Mouse (Mus musculus) left cerebral cortex, adult 18-20 months (tissue): ENCODE measurements around the gene Atf6. TPM values are rescaled to one million over a fixed set of nuclear protein-coding genes. Genes with fewer than 3 reads are reported as not detected.

Source experiments
- DNase-seq, 2 experiments: peaks; one replicate each; pipeline ENCODE4 v3.0.0; 2021 to 2022; ENCODE audit warnings: low spot score in 2 of 2, mixed read lengths in 1 of 2
- total RNA-seq, 2 experiments: library from RNA; stranded (reverse); gene quantifications; 2 replicates each; pipeline ENCODE4 v1.2.3; 2021

The Atf6 gene
- total RNA-seq, 2 experiments from 2014 or later = 47.1 to 50.7 TPM

GRCm38 (mm10) chr1:170884978-170885561, 17.5 kb upstream of the Atf6 start, which contains the start of the genes Gm26620 and Dusp12:
Gene Gm26620, plus strand, starts transcription at chr1:170885065.
Gene Dusp12, minus strand, starts transcription at chr1:170885540.
- DNase-seq = peak; percentile 80 to 91

DNA sequence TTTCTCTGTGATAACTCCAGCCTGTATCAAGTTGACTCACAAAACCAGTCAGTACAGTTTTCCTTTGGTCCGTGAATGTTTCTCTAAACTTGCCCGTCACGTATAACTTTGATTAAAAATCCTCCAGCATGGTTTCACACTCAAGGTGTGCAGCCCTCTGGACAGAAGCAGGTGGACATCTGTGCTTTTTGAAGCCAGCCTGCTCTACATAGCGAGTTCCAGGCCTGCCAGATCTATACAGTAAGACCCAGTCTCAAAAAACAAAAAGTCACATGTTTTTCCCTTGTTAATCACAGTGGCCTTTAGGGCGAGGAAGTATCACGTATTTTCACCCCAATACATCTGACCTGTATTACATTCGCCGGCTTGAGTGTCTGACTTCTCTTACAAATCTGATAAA, 16.8 kb upstream of the Atf6 start:
- no peak for DNase-seq

DNA sequence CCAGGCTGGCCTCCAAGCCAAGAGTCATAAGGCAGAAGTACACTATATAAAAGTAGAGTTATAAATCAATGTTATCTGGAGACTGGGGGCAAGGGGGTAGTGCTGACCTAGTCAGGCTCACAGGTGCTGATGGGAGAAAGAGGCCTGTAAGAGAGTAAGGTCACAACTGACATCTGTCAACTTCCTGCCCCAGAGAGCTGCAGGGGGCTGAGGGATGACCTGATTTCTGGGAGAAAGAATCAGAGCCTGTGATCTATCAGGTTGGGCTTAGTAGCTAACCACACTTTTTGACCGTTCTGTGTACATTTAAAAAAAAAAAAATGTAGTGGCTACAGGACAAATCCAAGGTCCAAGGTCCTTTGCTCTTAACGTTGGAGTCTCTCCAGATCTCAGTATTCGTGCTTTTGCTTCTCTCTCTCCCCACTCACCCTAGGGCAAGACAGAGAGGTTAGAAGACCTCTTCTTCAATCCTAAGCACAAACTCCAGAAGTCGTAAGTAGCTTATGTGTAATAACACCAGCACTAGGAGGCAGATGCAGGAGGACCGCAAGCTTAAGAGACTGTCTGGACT, 15.4 kb upstream of the Atf6 start:
- no peak for DNase-seq

GRCm38 (mm10) chr1:170876906-170877305, 9.3 kb upstream of the Atf6 start:
- DNase-seq = no peak

DNA sequence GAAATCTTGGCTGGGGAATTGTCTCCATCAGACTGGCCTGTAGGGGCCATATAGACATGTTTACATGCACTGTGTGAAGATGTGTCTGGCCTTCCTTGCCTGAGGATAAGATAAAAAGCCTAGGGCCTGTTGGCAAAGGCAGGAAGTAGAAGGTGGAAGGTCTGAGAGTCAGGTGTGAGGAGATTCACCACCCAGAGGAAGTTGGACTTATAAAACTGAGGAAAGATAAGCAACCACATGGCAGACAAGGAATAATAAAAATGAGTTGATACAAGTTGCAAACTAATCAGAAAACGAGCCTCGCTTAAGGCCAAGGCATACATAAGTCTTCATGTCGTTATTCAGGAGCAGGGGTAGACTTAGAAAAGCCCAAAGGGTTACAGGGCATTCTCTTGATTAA, 8.1 kb upstream of the Atf6 start:
- no peak for DNase-seq

DNA sequence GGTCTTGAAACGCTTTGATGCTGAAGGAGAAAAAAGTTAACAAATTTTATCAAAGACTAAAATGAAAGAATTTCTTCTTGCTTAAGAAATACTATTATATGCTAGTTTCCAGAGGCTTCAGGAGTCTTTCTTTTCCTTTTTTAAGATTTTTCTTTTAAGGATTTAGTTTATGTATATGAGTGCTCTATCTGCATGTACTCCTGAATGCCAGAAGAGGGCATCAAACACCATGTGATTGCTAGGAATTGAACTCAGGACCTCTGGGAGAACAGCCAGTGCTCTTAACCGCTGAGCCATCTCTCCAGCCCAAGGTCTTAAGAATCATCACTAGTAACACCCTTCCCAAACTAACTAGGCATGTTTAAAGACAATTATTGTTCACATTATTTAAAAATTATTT, 4.4 kb upstream of the Atf6 start:
- DNase-seq = no peak

DNA sequence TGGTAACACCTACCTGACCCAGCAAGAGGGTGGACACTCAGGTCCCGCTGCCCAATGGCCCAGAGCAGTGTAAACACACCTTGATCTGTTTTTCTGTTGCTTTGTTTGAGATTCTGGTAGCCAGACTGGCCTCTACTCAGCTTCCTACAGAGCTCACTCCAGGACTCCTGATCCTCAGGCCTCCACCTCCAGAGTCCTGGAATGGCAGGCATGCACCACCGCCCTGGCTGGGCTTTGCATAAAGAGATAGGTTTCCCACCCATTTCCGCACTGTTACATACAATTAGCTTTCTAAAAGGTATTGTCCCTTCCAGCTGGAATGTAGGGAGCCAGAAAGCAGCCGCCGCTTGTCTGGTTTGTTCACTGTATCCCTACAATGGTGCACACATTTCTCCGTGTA, 3.8 kb upstream of the Atf6 start:
- no peak for DNase-seq

DNA sequence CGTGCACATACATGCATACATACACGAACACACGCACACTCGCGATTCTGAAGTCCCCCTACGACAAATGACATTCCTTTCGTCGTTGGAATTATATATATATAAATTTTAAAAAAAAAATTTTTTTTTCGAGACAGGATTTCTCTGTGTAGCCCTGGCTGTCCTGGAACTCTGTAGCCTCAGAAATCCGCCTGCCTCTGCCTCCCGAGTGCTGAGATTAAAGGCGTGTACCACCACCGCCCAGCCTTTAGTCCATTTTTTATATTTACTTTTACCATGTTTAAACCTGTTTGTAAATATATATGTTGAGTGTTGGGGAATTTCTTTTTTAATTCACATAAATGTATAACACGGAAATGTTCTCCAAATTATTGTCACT, 1.3 kb upstream of the Atf6 start:
- DNase-seq = no peak

- DNase-seq = peak; percentile 82 to 87
Measured at GRCm38 (mm10) chr1:170868107-170868904, 735 bp upstream of the Atf6 start.

- DNase-seq = peak in 1 of 2 experiments; percentile 39
Measured at GRCm38 (mm10) chr1:170866992-170867690, 430 bp downstream of the Atf6 start.

DNA sequence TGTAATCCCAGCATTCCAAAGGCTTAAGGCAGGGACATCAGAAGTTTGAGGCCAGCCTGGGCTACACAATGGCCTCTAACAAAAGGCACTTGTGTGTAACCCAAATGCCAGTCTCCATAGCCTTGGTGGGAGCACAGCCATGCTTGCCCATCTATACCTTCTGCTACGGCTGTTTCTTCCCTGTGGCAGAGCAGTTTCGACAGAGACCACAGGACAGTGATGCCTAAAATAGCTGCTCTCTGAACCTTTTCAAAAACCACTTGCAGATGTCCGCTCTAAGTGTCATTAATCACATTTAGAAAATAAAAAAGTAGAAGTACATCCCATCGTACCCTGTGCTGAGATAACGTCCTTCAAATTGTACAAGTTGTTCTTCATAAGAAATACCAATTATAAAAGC, 2.2 kb downstream of the Atf6 start:
- no peak for DNase-seq

GRCm38 (mm10) chr1:170864754-170865153, 2.8 kb downstream of the Atf6 start:
- no peak for DNase-seq

DNA sequence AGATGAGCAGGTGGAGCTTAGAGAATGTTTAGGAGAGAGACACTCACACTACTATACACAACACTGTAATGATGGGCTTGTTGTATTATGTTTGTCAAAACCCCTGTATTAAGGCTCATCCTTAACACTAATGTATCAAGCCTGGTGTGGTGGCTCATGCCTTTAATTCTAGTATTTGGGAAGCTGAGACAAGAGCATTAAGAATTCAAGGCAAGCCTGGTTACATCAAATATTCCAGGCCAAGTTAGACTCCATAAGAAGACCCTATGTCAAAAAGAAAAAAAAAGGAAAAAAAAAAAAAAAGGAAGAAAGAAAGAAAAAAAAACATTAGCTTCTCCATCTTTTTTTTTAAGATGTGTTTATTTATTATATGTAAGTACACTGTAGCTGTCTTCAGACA, 3.3 kb downstream of the Atf6 start:
- no peak for DNase-seq

DNA sequence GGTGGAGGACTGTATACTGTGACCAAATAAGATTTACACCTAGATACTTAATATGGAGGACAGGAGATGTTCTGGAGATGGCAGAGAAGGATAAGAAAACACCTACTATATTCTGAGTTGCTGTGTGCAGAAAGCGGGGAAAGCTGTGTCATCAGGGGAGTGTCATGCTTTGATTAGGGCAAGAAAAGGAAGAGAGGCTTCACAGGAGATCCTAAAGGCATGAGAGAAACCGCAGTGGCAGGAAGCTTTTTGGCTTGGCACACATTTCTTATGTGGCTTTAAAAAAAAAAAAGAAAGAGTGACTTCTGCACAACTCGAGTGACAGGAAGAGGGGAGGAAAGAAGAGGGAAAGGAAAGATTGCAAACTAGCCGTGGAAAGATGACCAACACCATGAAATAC, 4.5 kb downstream of the Atf6 start:
- DNase-seq = no peak

- no peak for DNase-seq
Measured at GRCm38 (mm10) chr1:170862435-170862717, 5.2 kb downstream of the Atf6 start.

DNA sequence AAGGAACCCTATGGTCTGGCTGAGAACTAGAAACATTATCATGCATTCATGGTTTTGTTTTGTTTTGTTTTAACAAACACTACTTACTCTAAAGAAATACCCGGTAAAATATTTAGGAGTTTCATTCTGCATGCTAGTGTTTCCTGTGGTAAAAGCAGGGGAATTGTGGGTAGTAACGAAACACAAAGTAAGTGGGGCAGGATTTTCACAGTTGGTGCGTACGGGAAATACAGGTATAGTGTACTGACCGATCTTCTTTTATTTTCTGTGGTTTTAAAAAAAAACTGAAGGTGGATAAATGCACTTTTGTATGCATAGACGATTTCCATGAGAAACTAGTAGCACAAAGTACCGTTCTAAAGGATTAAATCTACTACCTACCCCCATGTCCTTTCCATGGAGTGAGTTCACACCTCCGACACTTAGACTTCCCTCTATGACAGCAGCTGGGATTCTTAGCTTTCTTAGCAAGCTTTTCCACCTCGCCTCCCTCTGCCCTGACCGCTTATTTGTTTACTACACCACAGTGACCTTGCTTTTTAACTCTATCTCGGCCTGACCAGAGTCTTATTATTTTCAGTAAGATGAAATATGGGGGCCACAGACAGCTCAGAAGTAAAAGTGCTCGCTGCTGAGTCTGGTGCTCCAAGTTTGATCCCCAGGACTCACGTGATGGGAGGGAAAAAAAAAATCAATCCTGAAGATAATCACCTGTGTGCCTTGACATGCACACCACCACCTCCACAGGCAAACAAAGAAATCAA, 5.7 kb downstream of the Atf6 start:
- DNase-seq = no peak

DNA sequence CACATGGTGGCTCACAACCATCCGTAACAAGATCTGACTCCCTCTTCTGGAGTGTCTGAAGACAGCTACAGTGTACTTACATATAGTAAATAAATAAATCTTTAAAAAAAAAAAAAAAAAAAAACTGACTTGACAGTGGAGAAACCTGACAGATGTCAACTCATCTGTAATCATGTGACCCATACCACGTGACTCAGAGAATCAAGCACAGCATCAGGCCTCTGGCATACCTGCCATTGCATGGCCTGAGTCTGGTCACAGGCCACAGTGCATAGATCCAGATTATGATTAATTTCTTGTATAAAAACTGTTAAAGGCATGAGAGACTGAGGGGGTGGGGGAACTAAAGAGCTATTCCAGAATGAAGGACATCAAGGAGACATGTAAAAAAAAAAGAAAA, 8.7 kb downstream of the Atf6 start:
- no peak for DNase-seq

DNA sequence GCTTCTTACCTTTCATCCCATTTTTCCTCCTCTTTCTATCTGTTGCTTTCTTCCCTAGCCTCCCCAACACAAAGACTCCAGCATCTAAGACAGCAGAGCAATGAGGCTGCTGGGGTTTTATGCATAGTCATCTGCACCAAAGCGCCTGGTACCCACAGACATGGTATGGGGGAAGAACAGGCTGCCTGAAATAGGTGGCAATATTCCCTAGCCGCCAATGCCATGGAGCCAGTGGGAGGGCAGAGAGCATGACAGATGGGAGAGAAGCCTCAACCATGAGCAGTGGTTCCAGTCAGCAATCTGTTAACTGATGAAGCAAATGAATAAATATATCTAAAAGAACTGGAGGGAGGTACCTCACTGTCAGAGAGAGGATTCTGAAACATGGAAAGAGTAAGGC, 10.2 kb downstream of the Atf6 start:
- peak; percentile 41 to 65 for DNase-seq

- no peak for DNase-seq
Measured at GRCm38 (mm10) chr1:170855056-170855760, 12.4 kb downstream of the Atf6 start.

DNA sequence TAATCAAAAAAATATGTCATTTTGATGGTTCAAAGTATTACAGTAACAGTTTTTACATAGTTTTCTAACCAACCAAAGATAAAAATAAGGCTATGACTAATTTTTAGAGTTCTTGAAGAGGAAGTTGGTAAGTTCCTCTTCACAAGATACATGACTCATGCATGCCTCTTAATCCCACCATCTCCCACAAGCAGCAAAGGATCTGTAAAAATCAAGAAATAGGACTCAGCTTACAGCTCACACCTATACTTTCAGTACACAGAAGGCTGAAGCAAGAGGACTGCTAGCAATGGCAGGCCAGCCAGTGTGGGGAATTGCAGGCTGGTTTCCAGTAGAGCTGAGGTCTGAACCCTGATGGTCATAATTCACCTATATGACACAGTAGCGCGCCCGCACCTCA, 14.0 kb downstream of the Atf6 start:
- DNase-seq = no peak
